Mouse (Mus musculus) spleen, adult 2 months (tissue): ENCODE measurements around the gene Slc1a5. TPM values are rescaled to one million over a fixed set of nuclear protein-coding genes. Genes with fewer than 3 reads are reported as not detected.

Experiments used
- DNase-seq, 2 experiments: peaks; one replicate each; pipeline versions ENCODE4 v3.0.0 to v3.0.0-alpha.2; 2012 to 2021; ENCODE audit warnings: low spot score in 2 of 2, low read depth in 1 of 2
- H3K27ac ChIP-seq: fragments of 200-500 bp; 2 replicates; pipeline ENCODE4 v1.5.1; 2012; ENCODE audit warnings: low read length, inconsistent platforms; ENCODE audit not compliant: insufficient read depth
- H3K27me3 ChIP-seq: fragments of 200-500 bp; 2 replicates; pipeline ENCODE4 v1.6.1; 2012; ENCODE audit warnings: mild to moderate bottlenecking, moderate library complexity, low read length, inconsistent platforms; ENCODE audit not compliant: control insufficient read depth, insufficient read depth
- H3K36me3 ChIP-seq: fragments of 200-500 bp; 2 replicates; pipeline ENCODE4 v1.6.1; 2012; ENCODE audit warnings: mild to moderate bottlenecking, low read length, inconsistent platforms; ENCODE audit not compliant: control insufficient read depth, insufficient read depth
- H3K4me1 ChIP-seq: fragments of 200-500 bp; 2 replicates; pipeline ENCODE4 v1.6.1; 2011; ENCODE audit warnings: inconsistent platforms; ENCODE audit not compliant: control insufficient read depth, insufficient read depth, insufficient read length
- H3K4me3 ChIP-seq: fragments of 200-500 bp; 2 replicates; pipeline ENCODE4 v1.5.1; 2011; ENCODE audit warnings: mild to moderate bottlenecking, inconsistent platforms; ENCODE audit not compliant: insufficient read depth, insufficient read length; ENCODE audit errors: extremely low read depth
- CTCF ChIP-seq: fragments of 200-500 bp; IDR thresholded peaks from 2 replicates; pipeline ENCODE4 v1.5.1; 2011; ENCODE audit warnings: mild to moderate bottlenecking, inconsistent platforms; ENCODE audit not compliant: insufficient read depth, insufficient read length, insufficient replicate concordance; ENCODE audit errors: extremely low read depth
- POLR2A ChIP-seq: fragments of 200-500 bp; IDR thresholded peaks from 2 replicates; pipeline ENCODE4 v1.6.1; 2011; ENCODE audit warnings: low read depth, low read length, inconsistent platforms
- WGBS: fragments of 180-500 bp; shearing (Covaris S2); methylation state at CpG from one replicate; pipeline ENCODE4 v1.1.7; 2018; 5-methylcytosine and 5-hydroxymethylcytosine counted together
- polyA plus RNA-seq: library from polyadenylated mRNA; depleted of rRNA; stranded (reverse); fragments of >200 nt; gene quantifications from 2 replicates; pipeline ENCODE4 v1.2.3, GENCODE M21; 2012; rRNA removed

The Slc1a5 gene
- polyA plus RNA-seq, result 152 and 243 TPM in 2 replicates

DNA sequence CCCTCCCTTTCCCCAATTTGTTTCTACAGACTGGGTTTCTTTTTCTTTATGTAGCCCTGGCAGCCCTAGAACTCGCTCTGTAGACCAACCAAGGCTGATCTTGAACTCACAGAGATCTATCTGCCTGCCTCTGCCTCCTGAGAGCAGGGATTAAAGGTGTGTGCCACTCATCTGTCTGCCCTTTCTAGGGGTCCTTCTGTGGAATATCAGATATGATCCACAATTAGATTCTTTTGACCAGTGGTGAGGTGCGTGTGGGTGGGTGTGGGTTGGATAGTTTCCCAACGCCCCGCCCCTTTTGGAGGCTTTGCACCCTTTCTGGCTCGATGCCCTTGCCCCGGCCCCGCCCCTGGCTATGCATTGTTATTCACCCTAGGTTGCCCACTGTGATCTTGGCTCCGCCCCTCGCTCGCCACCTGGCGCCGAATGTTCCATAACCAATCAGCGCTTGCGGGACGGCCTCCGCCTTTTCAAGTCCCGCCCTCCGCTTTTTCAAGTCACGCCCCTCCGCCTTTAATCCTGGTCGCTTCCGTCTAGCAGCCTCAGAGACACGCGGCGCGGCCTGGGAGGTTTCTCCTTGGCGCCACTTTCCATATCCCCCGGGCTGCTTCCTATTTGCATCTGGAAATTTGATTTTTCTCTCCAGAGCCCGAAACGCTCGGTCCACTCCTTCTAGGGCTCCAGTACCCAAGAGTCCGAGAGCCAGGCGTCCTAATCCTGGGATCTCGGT, at the start of gene Slc1a5:
Gene Slc1a5, plus strand, starts transcription at position 516 of the 730 bp plus-strand sequence.
- TF ChIP-seq POLR2A, result peak; percentile 99
- TF ChIP-seq CTCF, result no peak
- no peaks in the 10 kb centered on the region for H3K27me3 ChIP-seq
- WGBS, result 2% methylated on average over 34 of the region's 34 CpGs
- peak within 1 kb of the TSS; percentile 84 for H3K4me3 ChIP-seq
- no peaks in the 10 kb centered on the region for H3K36me3 ChIP-seq
- H3K4me1 ChIP-seq, result peaks cover 10% of the 10 kb centered on the region; the same call in 1 of the 2 replicates
- H3K27ac ChIP-seq, result peak within 1 kb of the TSS; percentile 76
- peak; percentile 95 to 97 for DNase-seq

DNA sequence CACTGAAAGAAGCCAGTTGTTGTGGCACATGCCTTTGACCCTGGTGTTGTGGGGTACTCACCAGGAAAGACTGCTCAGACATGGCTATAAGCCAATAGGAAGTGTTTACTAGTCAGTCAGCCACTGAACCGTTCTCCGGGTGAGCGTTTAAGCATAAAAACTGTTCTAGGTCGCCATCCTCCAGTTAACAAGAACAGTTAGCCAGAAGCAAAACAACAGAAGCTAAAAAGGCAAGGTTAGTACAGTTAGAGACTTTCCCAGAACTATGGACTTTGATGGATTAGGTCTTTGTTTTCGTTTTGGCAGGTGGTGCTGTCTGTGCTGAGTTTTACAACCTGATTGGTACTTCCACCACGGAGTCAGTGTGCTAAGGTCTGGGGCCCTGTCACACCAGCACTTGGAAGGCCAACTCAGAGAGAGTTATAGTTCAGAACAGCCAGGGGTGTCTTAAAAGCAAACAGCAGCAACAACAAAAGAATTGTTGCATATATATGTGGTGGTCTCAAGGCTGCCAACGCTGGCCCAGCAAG, 49.2 kb upstream of the Slc1a5 start:
- Histone ChIP-seq H3K36me3 (no peaks in the 10 kb centered on the region), H3K4me3 (no peak overlapping the region), H3K27ac (peak overlapping the region; percentile 65), H3K4me1 (peaks cover 16% of the 10 kb centered on the region; the same call in 1 of the 2 replicates), H3K27me3 (no peaks in the 10 kb centered on the region)
- TF ChIP-seq CTCF, result no peak
- no peak for TF ChIP-seq POLR2A
- 23% methylated on average over 7 of the region's 7 CpGs for WGBS
- DNase-seq, result no peak

DNA sequence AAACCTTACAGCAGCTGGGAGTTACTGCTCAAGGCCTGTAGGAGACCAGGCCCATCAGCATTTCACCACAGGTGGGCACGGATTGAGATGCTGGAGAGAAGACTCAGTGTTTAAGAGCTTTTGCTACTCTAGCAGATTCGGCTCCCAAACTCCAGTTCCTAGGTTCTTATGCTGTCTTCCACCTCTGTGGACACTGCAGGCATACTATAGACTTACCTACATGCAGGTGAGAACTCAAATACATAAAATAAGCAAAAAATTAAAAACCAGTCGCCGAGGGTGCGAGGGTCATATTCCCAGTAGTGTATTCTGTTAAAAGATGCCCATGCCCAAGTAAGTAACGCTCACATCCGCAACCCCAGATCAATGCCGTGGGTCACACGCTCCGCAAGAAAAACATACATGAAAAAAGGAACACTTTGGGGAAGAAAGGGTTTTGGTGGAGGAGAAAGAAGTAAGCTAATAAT, 43.5 kb upstream of the Slc1a5 start:
- no peaks in the 10 kb centered on the region for H3K36me3 ChIP-seq
- no peak overlapping the region for H3K27ac ChIP-seq
- H3K4me1 ChIP-seq, result peaks cover 7% of the 10 kb centered on the region; the same call in 1 of the 2 replicates
- H3K27me3 ChIP-seq, result no peaks in the 10 kb centered on the region
- no peak for DNase-seq
- no peak overlapping the region for H3K4me3 ChIP-seq
- no peak for TF ChIP-seq CTCF
- TF ChIP-seq POLR2A, result no peak
- WGBS, result 56% methylated on average over 10 of the region's 10 CpGs

GRCm38 (mm10) chr7:16738073-16738696, 43.0 kb upstream of the Slc1a5 start, which contains the start of gene Ap2s1:
Gene Ap2s1, plus strand, starts transcription at chr7:16738410.
- Histone ChIP-seq H3K27me3 (no peaks in the 10 kb centered on the region), H3K4me1 (peaks cover 7% of the 10 kb centered on the region; the same call in 1 of the 2 replicates), H3K36me3 (peaks cover 2% of the 10 kb centered on the region), H3K4me3 (peak within 1 kb of the TSS; percentile 92), H3K27ac (peak within 1 kb of the TSS; percentile 50)
- WGBS, result under 1% methylated on average over 34 of the region's 34 CpGs
- peak; percentile 89 to 97 for DNase-seq
- TF ChIP-seq POLR2A, result no peak; the same call in 1 of the 2 replicates
- TF ChIP-seq CTCF, result no peak

- TF ChIP-seq POLR2A, result no peak
- no peak for TF ChIP-seq CTCF
- Histone ChIP-seq H3K4me1 (peaks cover 7% of the 10 kb centered on the region; the same call in 1 of the 2 replicates), H3K36me3 (peaks cover 6% of the 10 kb centered on the region), H3K27ac (no peak overlapping the region), H3K27me3 (no peaks in the 10 kb centered on the region), H3K4me3 (peak overlapping the region; percentile 92; the same call in 1 of the 2 replicates)
- DNase-seq, result no peak
- WGBS, result 35% methylated on average over 10 of the region's 10 CpGs
Observed at GRCm38 (mm10) chr7:16739056-16739604, 42.0 kb upstream of the Slc1a5 start.

- H3K36me3 ChIP-seq, result peaks cover 25% of the 10 kb centered on the region
- 97% methylated on average over 4 of the region's 4 CpGs for WGBS
- H3K27me3 ChIP-seq, result no peaks in the 10 kb centered on the region
- no peak for DNase-seq
- H3K4me3 ChIP-seq, result no peak overlapping the region
- TF ChIP-seq POLR2A (no peak), CTCF (no peak)
- no peak overlapping the region for H3K27ac ChIP-seq
- no peaks in the 10 kb centered on the region for H3K4me1 ChIP-seq
Observed at GRCm38 (mm10) chr7:16745373-16745772, 35.8 kb upstream of the Slc1a5 start.

DNA sequence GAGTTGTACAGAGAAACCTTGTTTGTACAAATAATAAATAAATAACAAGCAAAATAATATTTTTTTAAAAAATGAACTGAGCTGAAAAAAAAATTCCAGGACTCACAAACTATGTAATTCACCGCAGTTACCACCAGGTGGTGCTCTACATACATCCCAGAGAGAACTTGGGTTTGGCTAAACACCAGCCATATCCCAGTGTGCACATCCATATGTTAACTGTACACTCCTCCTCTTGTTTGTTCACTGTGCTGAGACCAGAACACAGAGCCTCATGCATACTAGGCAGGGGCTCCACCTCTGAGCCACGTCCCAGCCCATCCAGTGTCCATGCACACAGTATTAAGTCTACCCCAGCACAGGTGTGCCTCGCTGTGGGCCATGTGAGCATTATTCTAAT, 35.0 kb upstream of the Slc1a5 start:
- 65% methylated on average over 3 of the region's 3 CpGs for WGBS
- H3K27me3 ChIP-seq, result no peaks in the 10 kb centered on the region
- DNase-seq, result peak; percentile 35 to 39
- no peaks in the 10 kb centered on the region for H3K4me1 ChIP-seq
- H3K4me3 ChIP-seq, result no peak overlapping the region
- H3K27ac ChIP-seq, result no peak overlapping the region
- TF ChIP-seq POLR2A (no peak), CTCF (peak; percentile 30; the same call in 1 of the 2 replicates)
- H3K36me3 ChIP-seq, result peaks cover 25% of the 10 kb centered on the region
